Mouse (Mus musculus): ENCODE data around the gene Gabbr1.

- TF ChIP-seq CTCF (IDR thresholded peaks at IDR 0.05; ENCODE audit: control insufficient read depth, insufficient read depth, insufficient read length) (no peak), MYOD1 (IDR thresholded peaks at IDR 0.05; ENCODE audit: control insufficient read depth, insufficient read length, low read depth) (no peak)
These were observed 27.0 kb downstream of the Gabbr1 start for GRCm38 (mm10) chr17:37072730-37073276.
